Mouse (Mus musculus): ENCODE data around the gene Slk. TPM values are rescaled to one million over a fixed set of nuclear protein-coding genes. Genes with fewer than 3 reads are reported as not detected.

The Slk gene
- 6.9 and 8.7 TPM in 2 replicates for polyA plus RNA-seq (2015; fragmentation: Nextera tagmentation; extraction: Ambion mirVana)

GRCm38 (mm10) chr19:47579225-47579787, at the start of gene Slk:
Slk (plus strand) TSS chr19:47579678.
- no peaks in the 10 kb centered on the region for H3K27me3 ChIP-seq
- peak within 1 kb of the TSS; percentile 97 for H3K4me2 ChIP-seq
- H3K9me3 ChIP-seq, result no peaks in the 10 kb centered on the region
- H3K4me1 ChIP-seq (replicated peaks), result peaks cover 32% of the 10 kb centered on the region
- peak within 1 kb of the TSS; percentile 79 for H3K4me3 ChIP-seq
- peak; percentile 94 for ATAC-seq (ENCODE audit: low read depth)
- peak within 1 kb of the TSS; percentile 95 for H3K27ac ChIP-seq (replicated peaks)
- H3K9ac ChIP-seq, result peak within 1 kb of the TSS; percentile 96
- no peaks in the 10 kb centered on the region for H3K36me3 ChIP-seq
- under 1% methylated on average over 70 of the region's 83 CpGs for WGBS

GRCm38 (mm10) chr19:47531309-47531708, 48.2 kb upstream of the Slk start:
- Histone ChIP-seq H3K4me1 (replicated peaks) (peaks cover 11% of the 10 kb centered on the region), H3K4me3 (no peak overlapping the region), H3K27ac (replicated peaks) (no peak overlapping the region), H3K9me3 (no peaks in the 10 kb centered on the region), H3K4me2 (no peak overlapping the region), H3K27me3 (no peaks in the 10 kb centered on the region), H3K9ac (no peak overlapping the region), H3K36me3 (peaks cover 30% of the 10 kb centered on the region)
- WGBS, result 93% methylated on average over 5 of the region's 5 CpGs
- no peak for ATAC-seq (ENCODE audit: low read depth)

GRCm38 (mm10) chr19:47532449-47532848, 47.0 kb upstream of the Slk start:
- no peak overlapping the region for H3K27ac ChIP-seq (replicated peaks)
- no peaks in the 10 kb centered on the region for H3K9me3 ChIP-seq
- H3K4me1 ChIP-seq (replicated peaks), result peaks cover 17% of the 10 kb centered on the region
- H3K4me3 ChIP-seq, result no peak overlapping the region
- H3K36me3 ChIP-seq, result peaks cover 21% of the 10 kb centered on the region
- 91% methylated on average over 3 of the region's 3 CpGs for WGBS
- no peak overlapping the region for H3K9ac ChIP-seq
- no peaks in the 10 kb centered on the region for H3K27me3 ChIP-seq
- ATAC-seq (ENCODE audit: low read depth), result no peak
- H3K4me2 ChIP-seq, result no peak overlapping the region

- H3K27me3 ChIP-seq, result no peaks in the 10 kb centered on the region
- H3K4me3 ChIP-seq, result no peak overlapping the region
- no peak for ATAC-seq (ENCODE audit: low read depth)
- H3K4me2 ChIP-seq, result no peak overlapping the region
- H3K27ac ChIP-seq (replicated peaks), result no peak overlapping the region
- WGBS, result 62% methylated on average over 1 of the region's 1 CpGs
- H3K9ac ChIP-seq, result no peak overlapping the region
- peaks cover 16% of the 10 kb centered on the region; the same call in 1 of the 2 replicates for H3K36me3 ChIP-seq
- H3K4me1 ChIP-seq (replicated peaks), result peaks cover 32% of the 10 kb centered on the region
- no peaks in the 10 kb centered on the region for H3K9me3 ChIP-seq
These were observed 45.3 kb upstream of the Slk start for GRCm38 (mm10) chr19:47534131-47534530.

GRCm38 (mm10) chr19:47536521-47537299, 42.8 kb upstream of the Slk start:
- Histone ChIP-seq H3K9me3 (no peaks in the 10 kb centered on the region), H3K9ac (peak overlapping the region; percentile 77), H3K4me3 (peak overlapping the region; percentile 57), H3K27me3 (no peaks in the 10 kb centered on the region), H3K36me3 (peaks cover 10% of the 10 kb centered on the region; the same call in 1 of the 2 replicates), H3K4me1 (replicated peaks) (peaks cover 32% of the 10 kb centered on the region), H3K4me2 (peak overlapping the region; percentile 82), H3K27ac (replicated peaks) (peak overlapping the region; percentile 82)
- peak; percentile 98 for ATAC-seq (ENCODE audit: low read depth)
- 5% methylated on average over 39 of the region's 39 CpGs for WGBS

- ATAC-seq (ENCODE audit: low read depth), result peak; percentile 52
- WGBS, result 4% methylated on average over 10 of the region's 10 CpGs
These were observed 42.1 kb upstream of the Slk start, which contains the start of gene Stn1 for GRCm38 (mm10) chr19:47537300-47537792. Stn1 (minus strand) TSS chr19:47537507.

GRCm38 (mm10) chr19:47537879-47538278, 41.6 kb upstream of the Slk start:
- Histone ChIP-seq H3K27me3 (no peaks in the 10 kb centered on the region), H3K4me3 (peak overlapping the region; percentile 57; the same call in 1 of the 2 replicates), H3K36me3 (peaks cover 9% of the 10 kb centered on the region; the same call in 1 of the 2 replicates), H3K9me3 (no peaks in the 10 kb centered on the region), H3K9ac (peak overlapping the region; percentile 77), H3K4me2 (peak overlapping the region; percentile 82), H3K4me1 (replicated peaks) (peaks cover 40% of the 10 kb centered on the region), H3K27ac (replicated peaks) (peak overlapping the region; percentile 82)
- ATAC-seq (ENCODE audit: low read depth), result no peak
- WGBS, result 82% methylated on average over 6 of the region's 6 CpGs

More at GRCm38 (mm10) chr19:47537300-47537792, 42.1 kb upstream of the Slk start, which contains the start of gene Stn1:
- Histone ChIP-seq H3K36me3 (peaks cover 10% of the 10 kb centered on the region; the same call in 1 of the 2 replicates), H3K4me3 (peak within 1 kb of the TSS; percentile 57), H3K4me1 (replicated peaks) (peaks cover 36% of the 10 kb centered on the region), H3K27me3 (no peaks in the 10 kb centered on the region), H3K4me2 (peak within 1 kb of the TSS; percentile 82), H3K27ac (replicated peaks) (peak within 1 kb of the TSS; percentile 82), H3K9me3 (no peaks in the 10 kb centered on the region), H3K9ac (peak within 1 kb of the TSS; percentile 77)

- Histone ChIP-seq H3K36me3 (peaks cover 3% of the 10 kb centered on the region; the same call in 1 of the 2 replicates), H3K4me3 (no peak overlapping the region), H3K4me2 (no peak overlapping the region), H3K27ac (replicated peaks) (no peak overlapping the region), H3K4me1 (replicated peaks) (peaks cover 40% of the 10 kb centered on the region), H3K9ac (no peak overlapping the region), H3K27me3 (no peaks in the 10 kb centered on the region), H3K9me3 (no peaks in the 10 kb centered on the region)
- ATAC-seq (ENCODE audit: low read depth), result no peak
- 14% methylated on average over 6 of the region's 6 CpGs for WGBS
These were observed 40.7 kb upstream of the Slk start for GRCm38 (mm10) chr19:47538801-47539200.

GRCm38 (mm10) chr19:47542441-47542840, 37.0 kb upstream of the Slk start:
- H3K4me2 ChIP-seq, result no peak overlapping the region
- WGBS, result 69% methylated on average over 7 of the region's 7 CpGs

GRCm38 (mm10) chr19:47545055-47545454, 34.4 kb upstream of the Slk start:
- Histone ChIP-seq H3K4me3 (no peak overlapping the region), H3K36me3 (no peaks in the 10 kb centered on the region), H3K9me3 (no peaks in the 10 kb centered on the region), H3K27ac (replicated peaks) (no peak overlapping the region), H3K27me3 (no peaks in the 10 kb centered on the region), H3K4me1 (replicated peaks) (peaks cover 19% of the 10 kb centered on the region), H3K9ac (no peak overlapping the region), H3K4me2 (no peak overlapping the region)
- 27% methylated on average over 3 of the region's 3 CpGs for WGBS
- peak; percentile 51; the same call in 1 of the 2 replicates for ATAC-seq (ENCODE audit: low read depth)

More at GRCm38 (mm10) chr19:47542441-47542840, 37.0 kb upstream of the Slk start:
- no peak overlapping the region for H3K9ac ChIP-seq
- H3K9me3 ChIP-seq, result no peaks in the 10 kb centered on the region
- H3K4me3 ChIP-seq, result no peak overlapping the region
- ATAC-seq (ENCODE audit: low read depth), result no peak
- H3K36me3 ChIP-seq, result no peaks in the 10 kb centered on the region
- H3K4me1 ChIP-seq (replicated peaks), result peaks cover 26% of the 10 kb centered on the region
- no peak overlapping the region for H3K27ac ChIP-seq (replicated peaks)
- no peaks in the 10 kb centered on the region for H3K27me3 ChIP-seq

- no peaks in the 10 kb centered on the region for H3K9me3 ChIP-seq
- no peak overlapping the region for H3K4me3 ChIP-seq
- H3K27me3 ChIP-seq, result no peaks in the 10 kb centered on the region
- no peak overlapping the region for H3K9ac ChIP-seq
- 0 out of 2 replicates have a peak overlapping the region, but pooled peaks have one; percentile 23 for H3K27ac ChIP-seq (replicated peaks)
- peaks cover 19% of the 10 kb centered on the region for H3K4me1 ChIP-seq (replicated peaks)
- ATAC-seq (ENCODE audit: low read depth), result peak; percentile 37; the same call in 1 of the 2 replicates
- H3K4me2 ChIP-seq, result no peak overlapping the region
- no peaks in the 10 kb centered on the region for H3K36me3 ChIP-seq
These were observed 34.0 kb upstream of the Slk start for GRCm38 (mm10) chr19:47545528-47545927.
